Mouse (Mus musculus) heart, embryonic 14.5 days (tissue): ENCODE data around the gene Olfr1039. TPM values are rescaled to one million over a fixed set of nuclear protein-coding genes. Genes with fewer than 3 reads are reported as not detected.
"Not testable (repeated sequence)": the region's sequence is repeated elsewhere in the genome, so short reads cannot be mapped to it uniquely, and the experiment has no call there.

ENCODE experiments used
- ATAC-seq: fragments of 200-750 bp; cut with Nextera tagmentation; 2 replicates; pipeline ENCODE4 v1.8.0; 2017; ENCODE audit warnings: low read depth, moderate TSS enrichment; ENCODE audit not compliant: insufficient number of reproducible peaks, insufficient read depth, low FRiP score
- H3K27ac ChIP-seq, 2 experiments: fragments of 200-500 bp in 1 of 2; fragments of 300-500 bp in 1 of 2; sonication (generic) in 1 of 2; replicated peaks in 1 of 2; 2 replicates each; pipeline ENCODE4 v1.5.1; 2012 to 2014; ENCODE audit warnings: low read depth in 2 of 2, low read length in 2 of 2, control low read depth in 1 of 2, mild to moderate bottlenecking in 1 of 2, mixed read lengths in 1 of 2; ENCODE audit not compliant: control insufficient read depth in 1 of 2, insufficient read depth in 1 of 2
- H3K27me3 ChIP-seq: fragments of 300-500 bp; sonication (generic); 2 replicates; pipeline ENCODE4 v1.6.1; 2014; ENCODE audit warnings: mild to moderate bottlenecking, low read length, control low read depth; ENCODE audit not compliant: control insufficient read depth, insufficient read depth
- H3K36me3 ChIP-seq: fragments of 300-500 bp; sonication (generic); 2 replicates; pipeline ENCODE4 v1.6.1; 2014; ENCODE audit warnings: mild to moderate bottlenecking, control low read depth, low read length, mixed read lengths; ENCODE audit not compliant: control insufficient read depth, insufficient read depth
- H3K4me1 ChIP-seq, 2 experiments: fragments of 200-500 bp in 1 of 2; fragments of 300-500 bp in 1 of 2; sonication (generic) in 1 of 2; 2 replicates each; pipeline ENCODE4 v1.6.1; 2012 to 2014; ENCODE audit warnings: low read length in 2 of 2, control low read depth in 1 of 2, mixed read lengths in 1 of 2; ENCODE audit not compliant: control insufficient read depth in 2 of 2, insufficient read depth in 2 of 2
- H3K4me2 ChIP-seq: fragments of 300-500 bp; sonication (generic); 2 replicates; pipeline ENCODE4 v1.6.1; 2014; ENCODE audit warnings: mild to moderate bottlenecking, low read length
- H3K4me3 ChIP-seq, 2 experiments: fragments of 200-500 bp in 1 of 2; fragments of 300-500 bp in 1 of 2; sonication (generic) in 1 of 2; 2 replicates each; pipeline ENCODE4 v1.5.1; 2012 to 2014; ENCODE audit warnings: low read length in 2 of 2, mild to moderate bottlenecking in 2 of 2, control low read depth in 1 of 2, low read depth in 1 of 2, moderate library complexity in 1 of 2; ENCODE audit not compliant: control insufficient read depth in 1 of 2, insufficient read depth in 1 of 2
- H3K9ac ChIP-seq: fragments of 300-500 bp; sonication (generic); 2 replicates; pipeline ENCODE4 v1.6.1; 2014; ENCODE audit warnings: mild to moderate bottlenecking, low read length
- H3K9me3 ChIP-seq: fragments of 300-500 bp; sonication (generic); 2 replicates; pipeline ENCODE4 v1.6.1; 2016; ENCODE audit warnings: low read length, control low read depth; ENCODE audit not compliant: control insufficient read depth
- WGBS: fragments of 180-500 bp; shearing (Covaris S2); extraction: QIAGEN DNeasy Blood & Tissue Kit; methylation state at CpG from one replicate; pipeline ENCODE4 v1.1.7; 2014; 5-methylcytosine and 5-hydroxymethylcytosine counted together
- polyA plus RNA-seq: library from polyadenylated mRNA; unstranded; fragments of >200 nt; fragmentation: Nextera tagmentation; extraction: Ambion mirVana; gene quantifications from 2 replicates; pipeline ENCODE4 v1.2.1, GENCODE M21; 2014

The Olfr1039 gene
- polyA plus RNA-seq, 1 experiment from 2014 or later = not detected

- H3K4me1 ChIP-seq, H3K36me3 ChIP-seq, H3K4me2 ChIP-seq, H3K27ac ChIP-seq, H3K27me3 ChIP-seq, ATAC-seq, H3K9ac ChIP-seq, H3K9me3 ChIP-seq, H3K4me3 ChIP-seq: not testable (repeated sequence)
- WGBS = 89% methylated on average over 1 of the region's 1 CpGs
Measured at GRCm38 (mm10) chr2:86080478-86080877, 55.2 kb downstream of the Olfr1039 start.

Other genes with a start within 250 kb of the Olfr1039 start
- gene Olfr1024, start 230.9 kb downstream of the Olfr1039 start, polyA plus RNA-seq = not detected in 2 replicates
- not detected in 2 replicates for gene Olfr1025-ps1, start 220.7 kb downstream of the Olfr1039 start, polyA plus RNA-seq
- not detected in 2 replicates for gene Olfr1026, start 214.4 kb downstream of the Olfr1039 start, polyA plus RNA-seq
- gene Olfr1028, start 185.5 kb downstream of the Olfr1039 start, polyA plus RNA-seq = not detected in 2 replicates
- gene Olfr1029, start 162.0 kb downstream of the Olfr1039 start, polyA plus RNA-seq = not detected in 2 replicates
- gene Olfr1030, start 156.7 kb downstream of the Olfr1039 start, polyA plus RNA-seq = not detected in 2 replicates
- not detected in 2 replicates for gene Olfr1031, start 145.6 kb downstream of the Olfr1039 start, polyA plus RNA-seq
- gene Olfr1032, start 130.4 kb downstream of the Olfr1039 start, polyA plus RNA-seq = not detected in 2 replicates
- gene Olfr1033, start 115.3 kb downstream of the Olfr1039 start, polyA plus RNA-seq = 2.7 and 3.9 TPM in 2 replicates
- gene Olfr1034, start 90.1 kb downstream of the Olfr1039 start, polyA plus RNA-seq = 0.08 and 0.12 TPM in 2 replicates
- not detected in 2 replicates for gene Olfr1036, start 61.9 kb downstream of the Olfr1039 start, polyA plus RNA-seq
- not detected in 2 replicates for gene Olfr1037, start 48.5 kb downstream of the Olfr1039 start, polyA plus RNA-seq
- not detected in 2 replicates for gene Olfr1040, start 10.8 kb upstream of the Olfr1039 start, polyA plus RNA-seq
- gene Olfr1042, start 25.9 kb upstream of the Olfr1039 start, polyA plus RNA-seq = not detected in 2 replicates
- not detected in 2 replicates for gene Olfr1043, start 31.6 kb upstream of the Olfr1039 start, polyA plus RNA-seq
- gene Olfr1044, start 41.9 kb upstream of the Olfr1039 start, polyA plus RNA-seq = not detected in 2 replicates
- gene Olfr52, start 49.8 kb upstream of the Olfr1039 start, polyA plus RNA-seq = not detected in 2 replicates
- gene Olfr1045, start 67.1 kb upstream of the Olfr1039 start, polyA plus RNA-seq = not detected in 2 replicates
- not detected in 2 replicates for gene Olfr1046, start 83.4 kb upstream of the Olfr1039 start, polyA plus RNA-seq
- not detected in 2 replicates for gene Olfr1047, start 95.5 kb upstream of the Olfr1039 start, polyA plus RNA-seq
- not detected in 2 replicates for gene Olfr1048, start 104.4 kb upstream of the Olfr1039 start, polyA plus RNA-seq
- gene Olfr1049, start 122.4 kb upstream of the Olfr1039 start, polyA plus RNA-seq = not detected in 2 replicates
- not detected in 2 replicates for gene Olfr1051, start 143.2 kb upstream of the Olfr1039 start, polyA plus RNA-seq
- gene Olfr1052, start 156.5 kb upstream of the Olfr1039 start, polyA plus RNA-seq = not detected in 2 replicates
- not detected in 2 replicates for gene Olfr1053, start 179.4 kb upstream of the Olfr1039 start, polyA plus RNA-seq
- not detected in 2 replicates for gene Olfr1054, start 199.5 kb upstream of the Olfr1039 start, polyA plus RNA-seq
- gene Olfr1055, start 214.4 kb upstream of the Olfr1039 start, polyA plus RNA-seq = not detected in 2 replicates
- gene Olfr1056, start 226.5 kb upstream of the Olfr1039 start, polyA plus RNA-seq = not detected in 2 replicates
- not detected in 2 replicates for gene Olfr1057, start 242.5 kb upstream of the Olfr1039 start, polyA plus RNA-seq